Mouse (Mus musculus) MEL (cell line): ENCODE measurements around the gene Pcdh9. TPM values are rescaled to one million over a fixed set of nuclear protein-coding genes. Genes with fewer than 3 reads are reported as not detected.

ENCODE experiments used
- DNase-seq: peaks from one replicate; pipeline ENCODE4 v3.0.0; 2011; ENCODE audit warnings: low read depth, low spot score
- H3K27ac ChIP-seq: 2 replicates; pipeline ENCODE4 v1.5.1; 2012; ENCODE audit warnings: low read depth, mild to moderate bottlenecking, control low read depth, low read length, moderate library complexity; ENCODE audit not compliant: control insufficient read depth
- H3K27me3 ChIP-seq, 2 experiments: fragments of 150-350 bp in 1 of 2; sonication (generic) in 1 of 2; 2 replicates each; pipeline ENCODE4 v1.6.1; 2012; ENCODE audit warnings: low read length in 2 of 2, mild to moderate bottlenecking in 2 of 2, improper control_type of control experiment in 1 of 2, moderate library complexity in 1 of 2; ENCODE audit not compliant: insufficient read depth in 2 of 2, control insufficient read depth in 1 of 2
- H3K36me3 ChIP-seq, 2 experiments: 2 replicates each; pipeline ENCODE4 v1.6.1; 2012 to 2014; ENCODE audit warnings: low read length in 2 of 2, improper control_type of control experiment in 1 of 2, inconsistent platforms in 1 of 2, mild to moderate bottlenecking in 1 of 2; ENCODE audit not compliant: insufficient read depth in 2 of 2, control insufficient read depth in 1 of 2
- H3K4me1 ChIP-seq, 2 experiments: fragments of 150-350 bp in 1 of 2; sonication (generic) in 1 of 2; 2 replicates each; pipeline ENCODE4 v1.6.1; 2012; ENCODE audit warnings: low read length in 2 of 2, improper control_type of control experiment in 1 of 2, mild to moderate bottlenecking in 1 of 2; ENCODE audit not compliant: insufficient read depth in 2 of 2, control insufficient read depth in 1 of 2
- H3K4me3 ChIP-seq, 2 experiments: fragments of 150-350 bp in 1 of 2; sonication (generic) in 1 of 2; 2 replicates each; pipeline ENCODE4 v1.5.1; 2012; ENCODE audit warnings: low read depth in 2 of 2, low read length in 2 of 2, mild to moderate bottlenecking in 2 of 2, moderate library complexity in 2 of 2, control low read depth in 1 of 2, improper control_type of control experiment in 1 of 2; ENCODE audit not compliant: control insufficient read depth in 1 of 2, insufficient read depth in 1 of 2
- H3K79me2 ChIP-seq: 2 replicates; pipeline ENCODE4 v1.6.1; 2012; ENCODE audit warnings: mild to moderate bottlenecking, low read length, moderate library complexity; ENCODE audit not compliant: control insufficient read depth, poor library complexity, insufficient read depth
- H3K9ac ChIP-seq: 2 replicates; pipeline ENCODE4 v1.6.1; 2012; ENCODE audit warnings: low read depth, mild to moderate bottlenecking, control low read depth, low read length, moderate library complexity; ENCODE audit not compliant: control insufficient read depth, poor library complexity, severe bottlenecking
- H3K9me3 ChIP-seq: fragments of 150-350 bp; sonication (generic); replicated peaks from 2 replicates; pipeline ENCODE4 v1.6.1; 2012; ENCODE audit warnings: mild to moderate bottlenecking, low read length, improper control_type of control experiment, moderate library complexity; ENCODE audit not compliant: insufficient read depth
- BHLHE40 ChIP-seq: IDR thresholded peaks from 2 replicates; pipeline ENCODE4 v1.6.1; 2012; ENCODE audit warnings: low read depth, mild to moderate bottlenecking, inconsistent platforms, low read length, improper control_type of control experiment, borderline replicate concordance
- CHD1 ChIP-seq: IDR thresholded peaks from 2 replicates; pipeline ENCODE4 v1.6.1; 2012; ENCODE audit warnings: low read depth, mild to moderate bottlenecking, inconsistent platforms, low read length, improper control_type of control experiment
- E2F4 ChIP-seq: IDR thresholded peaks from 2 replicates; pipeline ENCODE4 v1.6.1; 2011; ENCODE audit warnings: low read depth, low read length, improper control_type of control experiment, borderline replicate concordance
- EP300 ChIP-seq, 2 experiments: IDR thresholded peaks; 2 replicates each; pipeline ENCODE4 v1.6.1; 2011; ENCODE audit warnings: improper control_type of control experiment in 2 of 2, low read length in 2 of 2, low read depth in 1 of 2, mild to moderate bottlenecking in 1 of 2
- ETS1 ChIP-seq: IDR thresholded peaks from 2 replicates; pipeline ENCODE4 v1.6.1; 2012; ENCODE audit warnings: low read depth, mild to moderate bottlenecking, inconsistent platforms, low read length, improper control_type of control experiment, moderate library complexity
- GABPA ChIP-seq: IDR thresholded peaks from 2 replicates; pipeline ENCODE4 v1.6.1; 2012; ENCODE audit warnings: low read depth, mild to moderate bottlenecking, inconsistent platforms, low read length, improper control_type of control experiment, moderate library complexity
- KAT2A ChIP-seq: conservative IDR thresholded peaks from 2 replicates; pipeline ENCODE4 v1.6.1; 2012; ENCODE audit warnings: low read depth, low read length, improper control_type of control experiment, inconsistent platforms
- MAFK ChIP-seq: IDR thresholded peaks from 2 replicates; pipeline ENCODE4 v1.6.1; 2011; ENCODE audit warnings: low read depth, mild to moderate bottlenecking, low read length, improper control_type of control experiment, borderline replicate concordance
- MAX ChIP-seq: IDR thresholded peaks from 2 replicates; pipeline ENCODE4 v1.6.1; 2011; ENCODE audit warnings: low read length, improper control_type of control experiment
- MAZ ChIP-seq: IDR thresholded peaks from 2 replicates; pipeline ENCODE4 v1.6.1; 2012; ENCODE audit warnings: low read depth, mild to moderate bottlenecking, inconsistent platforms, low read length, improper control_type of control experiment
- MXI1 ChIP-seq: IDR thresholded peaks from 2 replicates; pipeline ENCODE4 v1.6.1; 2011; ENCODE audit warnings: mild to moderate bottlenecking, low read depth, low read length, improper control_type of control experiment
- MYB ChIP-seq: IDR thresholded peaks from 2 replicates; pipeline ENCODE4 v1.6.1; 2011; ENCODE audit warnings: mild to moderate bottlenecking, low read depth, low read length, improper control_type of control experiment
- MYC ChIP-seq: IDR thresholded peaks from 2 replicates; pipeline ENCODE4 v1.6.1; 2011; ENCODE audit warnings: low read depth, mild to moderate bottlenecking, low read length, improper control_type of control experiment, moderate library complexity
- NELFE ChIP-seq: IDR thresholded peaks from 2 replicates; pipeline ENCODE4 v1.6.1; 2011; ENCODE audit warnings: low read depth, low read length, improper control_type of control experiment
- NRF1 ChIP-seq: IDR thresholded peaks from 2 replicates; pipeline ENCODE4 v1.6.1; 2014; ENCODE audit warnings: low read depth, mild to moderate bottlenecking, inconsistent platforms, low read length, improper control_type of control experiment, moderate library complexity; ENCODE audit not compliant: poor library complexity, insufficient read depth, severe bottlenecking
- POLR2A ChIP-seq, 2 experiments: IDR thresholded peaks; 2 replicates each; pipeline ENCODE4 v1.6.1; 2011 to 2012; ENCODE audit warnings: low read length in 2 of 2, mild to moderate bottlenecking in 2 of 2, control low read depth in 1 of 2, improper control_type of control experiment in 1 of 2, low read depth in 1 of 2, moderate library complexity in 1 of 2; ENCODE audit not compliant: control insufficient read depth in 1 of 2, insufficient read depth in 1 of 2, poor library complexity in 1 of 2
- POLR2AphosphoS2 ChIP-seq: IDR thresholded peaks from 2 replicates; pipeline ENCODE4 v1.6.1; 2011; ENCODE audit warnings: low read length, improper control_type of control experiment
- RCOR1 ChIP-seq: IDR thresholded peaks from 2 replicates; pipeline ENCODE4 v1.6.1; 2012; ENCODE audit warnings: low read depth, mild to moderate bottlenecking, inconsistent platforms, low read length, improper control_type of control experiment
- SIN3A ChIP-seq: IDR thresholded peaks from 2 replicates; pipeline ENCODE4 v1.6.1; 2012; ENCODE audit warnings: low read length, improper control_type of control experiment, inconsistent platforms
- SMC3 ChIP-seq: IDR thresholded peaks from 2 replicates; pipeline ENCODE4 v1.6.1; 2011; ENCODE audit warnings: low read depth, low read length, improper control_type of control experiment
- TCF12 ChIP-seq: IDR thresholded peaks from 2 replicates; pipeline ENCODE4 v1.6.1; 2014; ENCODE audit warnings: low read depth, mild to moderate bottlenecking, inconsistent platforms, low read length, improper control_type of control experiment, moderate library complexity
- USF1 ChIP-seq: IDR thresholded peaks from 2 replicates; pipeline ENCODE4 v1.6.1; 2014; ENCODE audit warnings: low read depth, mild to moderate bottlenecking, inconsistent platforms, low read length, improper control_type of control experiment, moderate library complexity
- ZC3H11A ChIP-seq: IDR thresholded peaks from 2 replicates; pipeline ENCODE4 v1.6.1; 2012; ENCODE audit warnings: low read depth, mild to moderate bottlenecking, inconsistent platforms, low read length, improper control_type of control experiment
- ZKSCAN1 ChIP-seq: IDR thresholded peaks from 2 replicates; pipeline ENCODE4 v1.6.1; 2012; ENCODE audit warnings: low read depth, mild to moderate bottlenecking, inconsistent platforms, low read length, improper control_type of control experiment, moderate library complexity
- polyA plus RNA-seq, 2 experiments: library from polyadenylated mRNA; stranded (reverse) in 1 of 2; unstranded in 1 of 2; fragments of >175 nt in 1 of 2; fragments of >200 nt in 1 of 2; gene quantifications; 2 replicates each; pipeline versions ENCODE4 v1.2.1 to v1.2.4; 2012; ENCODE audit warnings: low replicate concordance in 2 of 2, low read depth in 1 of 2; ENCODE audit not compliant: insufficient read length in 2 of 2, insufficient read depth in 1 of 2, missing spikeins in 1 of 2
- total RNA-seq: library from RNA; depleted of rRNA; stranded (reverse); fragments of 300-350 nt; gene quantifications from 2 replicates; pipeline ENCODE4 v1.2.3, GENCODE M21; 2012

Pcdh9 gene
- total and polyA plus RNA-seq, 3 experiments, result not detected

DNA sequence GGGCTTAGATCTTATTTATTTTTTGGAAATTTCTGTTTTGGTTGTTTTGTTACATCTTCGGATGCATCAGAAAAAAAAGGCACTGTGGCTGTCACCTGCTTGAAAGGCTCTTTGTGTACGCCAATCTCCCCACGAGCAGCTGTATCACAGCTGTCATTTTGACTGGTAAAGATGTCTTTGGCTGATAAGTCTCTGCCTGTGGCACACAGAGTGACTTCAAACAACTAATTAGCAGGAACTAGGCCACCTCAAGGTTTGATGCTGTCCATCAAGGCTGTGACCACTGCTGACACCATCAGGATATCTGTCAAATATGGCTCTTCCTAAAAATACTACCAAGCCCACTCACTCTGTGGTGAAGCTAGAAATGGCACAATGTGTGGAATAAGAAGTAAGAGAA lies 336.7 kb downstream of the Pcdh9 start:
- no peaks in the 10 kb centered on the region for H3K4me1 ChIP-seq
- no peaks in the 10 kb centered on the region for H3K27me3 ChIP-seq
- peak; percentile 2 for DNase-seq
- no peak overlapping the region for H3K4me3 ChIP-seq
- no peaks in the 10 kb centered on the region for H3K36me3 ChIP-seq
- TF ChIP-seq NRF1 (no peak), POLR2AphosphoS2 (no peak), MYC (no peak), BHLHE40 (no peak), SMC3 (no peak), NELFE (no peak), USF1 (no peak), POLR2A (IDR thresholded peaks at IDR 0.05; ENCODE audit: control insufficient read depth in 1 of 2, insufficient read depth in 1 of 2, low read depth in 1 of 2, low read length in 2 of 2, poor library complexity in 1 of 2) (no peak), CHD1 (no peak), MAZ (no peak), EP300 (IDR thresholded peaks at IDR 0.05; ENCODE audit: low read depth in 1 of 2, low read length in 2 of 2) (no peak), KAT2A (no peak), E2F4 (no peak), RCOR1 (no peak), ETS1 (no peak), MYB (no peak), MXI1 (no peak), TCF12 (no peak), MAFK (no peak), MAX (no peak)
- no peak overlapping the region for H3K9ac ChIP-seq
- H3K9me3 ChIP-seq, result no peaks in the 10 kb centered on the region
- no peak overlapping the region for H3K27ac ChIP-seq
- H3K79me2 ChIP-seq, result no peaks in the 10 kb centered on the region

DNA sequence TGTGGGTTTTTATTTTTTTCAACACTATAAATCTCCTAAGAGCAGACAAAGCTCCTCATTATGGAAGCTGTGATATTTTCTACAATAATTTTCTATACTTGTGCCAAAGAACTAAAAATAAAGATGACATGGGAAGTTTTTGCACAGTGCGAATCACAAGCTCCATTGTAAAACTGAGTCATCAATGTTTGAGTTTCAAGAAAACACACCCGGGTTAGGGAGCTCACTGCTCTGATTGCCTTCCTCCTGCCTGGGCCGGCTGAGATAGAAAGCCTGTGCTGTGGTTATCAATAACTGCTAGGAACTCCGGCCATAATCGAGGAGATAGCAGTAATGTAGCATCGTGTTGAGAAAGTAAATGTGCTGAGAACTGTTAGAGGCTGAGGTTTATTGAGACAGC lies 344.9 kb downstream of the Pcdh9 start:
- H3K27me3 ChIP-seq, result no peaks in the 10 kb centered on the region
- no peaks in the 10 kb centered on the region for H3K9me3 ChIP-seq
- H3K79me2 ChIP-seq, result no peaks in the 10 kb centered on the region
- DNase-seq, result no peak
- H3K27ac ChIP-seq, result no peak overlapping the region
- H3K36me3 ChIP-seq, result no peaks in the 10 kb centered on the region
- no peak for TF ChIP-seq RCOR1
- TF ChIP-seq SIN3A, result no peak
- TF ChIP-seq GABPA, result no peak
- TF ChIP-seq BHLHE40, result no peak
- no peak for TF ChIP-seq E2F4
- TF ChIP-seq ZKSCAN1, result no peak
- TF ChIP-seq NELFE, result no peak
- no peak for TF ChIP-seq TCF12
- no peak for TF ChIP-seq MYB
- no peak for TF ChIP-seq ZC3H11A
- no peak overlapping the region for H3K4me3 ChIP-seq
- H3K9ac ChIP-seq, result no peak overlapping the region
- no peaks in the 10 kb centered on the region; a peak in 1 of 4 replicates for H3K4me1 ChIP-seq
